Mouse (Mus musculus): ENCODE measurements around the gene Eng. TPM values are rescaled to one million over a fixed set of nuclear protein-coding genes. Genes with fewer than 3 reads are reported as not detected.

Gene Eng
- total RNA-seq, 4 experiments from 2014 or later, result 17.4 to 26.6 (median 20.5) TPM

DNA sequence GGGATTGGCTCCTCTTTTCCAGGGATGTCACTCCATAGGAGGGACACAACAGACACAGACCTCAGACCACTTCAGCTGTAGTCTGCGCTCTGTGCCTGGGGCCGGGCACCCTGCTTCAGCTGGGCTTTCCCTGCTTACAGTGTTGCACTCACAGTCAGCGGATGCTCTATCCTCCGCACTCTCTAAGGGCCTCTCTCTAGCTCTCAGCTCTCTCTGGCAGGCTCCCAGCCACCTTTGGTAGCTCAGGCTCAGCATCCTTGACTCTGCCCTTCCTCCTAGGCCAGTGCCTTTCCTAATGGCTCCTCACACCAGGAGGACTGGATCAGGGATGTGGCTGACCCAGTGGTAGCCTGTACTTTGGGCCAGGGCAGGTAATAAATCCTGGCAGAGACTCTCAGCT, 85.5 kb downstream of the Eng start:
- no peak for DNase-seq (ENCODE audit: low spot score in 2 of 2)

Small RNA genes lying within 50 kb of the gene (microRNA-seq; reads per million reads assigned to microRNA genes)
- gene Gm47291, result not detected
- gene Mir1954, result not detected
- not detected for gene Mir2861
- not detected for gene Mir3960
- gene Mir8093, result not detected

Other genes with a start within 250 kb of the Eng start
- 1 to 10 TPM; 2.1 to 2.7 (median 2.3) TPM for gene Naif1, start 196.1 kb upstream of the Eng start, total RNA-seq (2022)
- gene Slc25a25, start 195.2 kb upstream of the Eng start, total RNA-seq (2022), result 100 to 1,000 TPM in 1 of 4 experiments, 10 to 100 TPM in 3; 48.5 to 113 (median 60.4) TPM
- 1 to 10 TPM; 1.6 to 3.8 (median 2.9) TPM for gene Fam102a, start 111.3 kb upstream of the Eng start, total RNA-seq (2022)
- 10 to 100 TPM in 3 of 4 experiments, 1 to 10 TPM in 1; 9.2 to 15.0 (median 10.6) TPM for gene Dpm2, start 75.7 kb upstream of the Eng start, total RNA-seq (2022)
- gene Pip5kl1, start 71.8 kb upstream of the Eng start, total RNA-seq (2022), result not detected
- not detected for gene 9430097D07Rik, start 70.9 kb upstream of the Eng start, total RNA-seq (2022)
- gene St6galnac4, start 59.5 kb upstream of the Eng start, total RNA-seq (2022), result 10 to 100 TPM; 11.4 to 15.5 (median 13.8) TPM
- gene St6galnac6, start 46.9 kb upstream of the Eng start, total RNA-seq (2022), result 10 to 100 TPM; 48.6 to 61.3 (median 54.9) TPM
- 1,000 to 10,000 TPM; 1,455 to 1,877 (median 1,746) TPM for gene Ak1, start 24.8 kb upstream of the Eng start, total RNA-seq (2022)
- 1 to 10 TPM; 4.2 to 5.8 (median 4.7) TPM for gene Fpgs, start 57.5 kb downstream of the Eng start, total RNA-seq (2022)
- gene Cdk9, start 66.5 kb downstream of the Eng start, total RNA-seq (2022), result 10 to 100 TPM; 17.0 to 22.2 (median 20.8) TPM
- 1 to 10 TPM; 3.3 to 6.6 (median 6.1) TPM for gene Sh2d3c, start 74.5 kb downstream of the Eng start, total RNA-seq (2022)
- not detected for gene 6330409D20Rik, start 94.4 kb downstream of the Eng start, total RNA-seq (2022)
- 1 to 10 TPM; 4.3 to 5.1 (median 4.6) TPM for gene Tor2a, start 110.6 kb downstream of the Eng start, total RNA-seq (2022)
- under 1 TPM in 1 of 4 experiments, not detected in 3; 0.09 TPM for gene Ttc16, start 129.0 kb downstream of the Eng start, total RNA-seq (2022)
- gene Ptrh1, start 129.2 kb downstream of the Eng start, total RNA-seq (2022), result 1 to 10 TPM; 1.4 to 3.8 (median 2.3) TPM
- not detected for gene Cfap157, start 137.8 kb downstream of the Eng start, total RNA-seq (2022)
- 1 to 10 TPM; 2.0 to 2.6 (median 2.1) TPM for gene Stxbp1, start 200.7 kb downstream of the Eng start, total RNA-seq (2022)
- gene Fam129b, start 229.5 kb downstream of the Eng start, total RNA-seq (2022), result 1 to 10 TPM; 3.8 to 6.3 (median 5.4) TPM

All from gastrocnemius, adult 8-10 months (tissue).